Mouse (Mus musculus): ENCODE measurements around the gene Gm8439. TPM values are rescaled to one million over a fixed set of nuclear protein-coding genes. Genes with fewer than 3 reads are reported as not detected.

Gene Gm8439
- polyA plus RNA-seq, 1 experiment: not detected

DNA sequence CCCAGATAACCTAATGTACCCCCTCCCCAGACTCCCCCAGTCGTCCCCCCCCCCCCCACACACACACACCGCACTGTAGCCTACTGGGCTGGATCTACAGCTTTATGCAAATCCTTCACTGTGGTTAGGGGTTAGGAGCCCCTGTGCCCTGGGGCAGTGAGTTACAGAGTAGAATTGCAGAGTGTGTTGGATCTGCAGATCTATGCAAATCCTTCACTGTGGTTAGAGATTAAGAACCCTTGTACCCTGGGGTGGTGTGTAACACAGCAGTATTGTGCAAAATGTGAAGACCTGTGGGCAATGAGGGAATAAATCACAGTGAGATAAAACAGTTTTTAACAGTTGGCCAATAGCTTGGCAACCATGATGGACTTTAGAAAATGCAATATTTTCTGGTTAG is 10.4 kb downstream of the Gm8439 start:
- TF ChIP-seq CTCF (IDR thresholded peaks at IDR 0.05; ENCODE audit: low read depth, low read length): no peak
- no peak for TF ChIP-seq EP300 (IDR thresholded peaks at IDR 0.05; ENCODE audit: insufficient read depth, low read depth, low read length)
- no peak for TF ChIP-seq POLR2A (IDR thresholded peaks at IDR 0.05; ENCODE audit: insufficient read depth, low read length)
- no peak overlapping the region for H3K27ac ChIP-seq (ENCODE audit: insufficient read depth, low read length)

DNA sequence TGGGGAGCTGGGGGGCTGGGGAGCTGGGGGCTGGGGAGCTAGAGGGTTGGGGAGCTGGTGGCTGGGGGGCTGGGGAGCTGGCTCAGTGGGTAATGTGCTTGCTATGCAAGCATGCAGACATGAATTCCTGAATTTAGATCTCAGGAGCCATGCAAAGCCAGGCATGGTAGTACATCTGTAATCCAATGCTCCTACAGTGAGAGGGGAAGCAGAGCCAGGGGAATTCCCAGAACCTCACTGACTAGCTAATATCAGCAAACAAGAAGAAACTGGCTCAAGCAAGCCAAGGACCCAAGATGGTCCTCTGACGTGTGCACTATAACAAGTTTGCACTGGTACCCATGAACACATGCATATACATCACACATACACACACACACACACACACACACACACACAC is 13.2 kb downstream of the Gm8439 start:
- H3K9ac ChIP-seq (ENCODE audit: low read depth, poor library complexity, severe bottlenecking): no peak overlapping the region
- H3K27me3 ChIP-seq (ENCODE audit: control insufficient read depth, insufficient read depth, low read length, poor library complexity, severe bottlenecking): no peaks in the 10 kb centered on the region
- H3K27ac ChIP-seq (ENCODE audit: insufficient read depth, low read length): no peak overlapping the region
- TF ChIP-seq EP300 (IDR thresholded peaks at IDR 0.05; ENCODE audit: insufficient read depth, low read depth, low read length): no peak
- H3K9me3 ChIP-seq (replicated peaks; ENCODE audit: control insufficient read depth, insufficient read depth, low read length, poor library complexity, severe bottlenecking): no peaks in the 10 kb centered on the region
- no peaks in the 10 kb centered on the region for H3K4me1 ChIP-seq (ENCODE audit: control insufficient read depth, insufficient read depth, low read length)
- no peaks in the 10 kb centered on the region for H3K36me3 ChIP-seq (ENCODE audit: control insufficient read depth, insufficient read depth, low read length, poor library complexity, severe bottlenecking)
- H3K4me3 ChIP-seq (ENCODE audit: low read depth, low read length): no peak overlapping the region

More for the DNA sequence above, 10.4 kb downstream of the Gm8439 start:
- Histone ChIP-seq H3K9ac (ENCODE audit: low read depth, poor library complexity, severe bottlenecking) (no peak overlapping the region), H3K36me3 (ENCODE audit: control insufficient read depth, insufficient read depth, low read length, poor library complexity, severe bottlenecking) (no peaks in the 10 kb centered on the region), H3K4me1 (ENCODE audit: control insufficient read depth, insufficient read depth, low read length) (no peaks in the 10 kb centered on the region), H3K4me3 (ENCODE audit: low read depth, low read length) (no peak overlapping the region), H3K9me3 (replicated peaks; ENCODE audit: control insufficient read depth, insufficient read depth, low read length, poor library complexity, severe bottlenecking) (no peaks in the 10 kb centered on the region), H3K27me3 (ENCODE audit: control insufficient read depth, insufficient read depth, low read length, poor library complexity, severe bottlenecking) (no peaks in the 10 kb centered on the region)

DNA sequence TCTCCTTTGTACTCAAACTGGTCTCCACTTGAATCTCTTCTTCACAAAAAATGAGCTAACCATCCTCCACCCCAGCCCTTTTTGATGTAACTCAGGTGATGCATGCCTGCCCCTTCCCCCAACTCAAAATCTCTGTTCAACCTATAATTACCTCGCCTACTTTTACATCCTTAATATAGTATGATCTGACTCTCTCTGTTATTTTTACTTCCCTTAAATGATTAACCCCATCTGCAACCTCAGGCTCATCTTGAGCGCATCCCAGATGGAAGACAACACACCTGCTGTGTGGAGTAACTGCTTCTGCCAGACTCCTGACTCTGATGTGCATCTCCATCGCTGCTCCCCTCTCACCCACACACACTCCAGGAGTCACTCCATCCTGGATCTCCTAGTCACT is 14.1 kb downstream of the Gm8439 start:
- Histone ChIP-seq H3K27ac (ENCODE audit: insufficient read depth, low read length) (no peak overlapping the region), H3K27me3 (ENCODE audit: control insufficient read depth, insufficient read depth, low read length, poor library complexity, severe bottlenecking) (no peaks in the 10 kb centered on the region), H3K4me3 (ENCODE audit: low read depth, low read length) (no peak overlapping the region), H3K9me3 (replicated peaks; ENCODE audit: control insufficient read depth, insufficient read depth, low read length, poor library complexity, severe bottlenecking) (no peaks in the 10 kb centered on the region), H3K4me1 (ENCODE audit: control insufficient read depth, insufficient read depth, low read length) (peaks cover 2% of the 10 kb centered on the region), H3K36me3 (ENCODE audit: control insufficient read depth, insufficient read depth, low read length, poor library complexity, severe bottlenecking) (no peaks in the 10 kb centered on the region), H3K9ac (ENCODE audit: low read depth, poor library complexity, severe bottlenecking) (no peak overlapping the region)
- TF ChIP-seq EP300 (IDR thresholded peaks at IDR 0.05; ENCODE audit: insufficient read depth, low read depth, low read length): no peak
- TF ChIP-seq CTCF (IDR thresholded peaks at IDR 0.05; ENCODE audit: low read depth, low read length): no peak
- no peak for TF ChIP-seq POLR2A (IDR thresholded peaks at IDR 0.05; ENCODE audit: insufficient read depth, low read length)

DNA sequence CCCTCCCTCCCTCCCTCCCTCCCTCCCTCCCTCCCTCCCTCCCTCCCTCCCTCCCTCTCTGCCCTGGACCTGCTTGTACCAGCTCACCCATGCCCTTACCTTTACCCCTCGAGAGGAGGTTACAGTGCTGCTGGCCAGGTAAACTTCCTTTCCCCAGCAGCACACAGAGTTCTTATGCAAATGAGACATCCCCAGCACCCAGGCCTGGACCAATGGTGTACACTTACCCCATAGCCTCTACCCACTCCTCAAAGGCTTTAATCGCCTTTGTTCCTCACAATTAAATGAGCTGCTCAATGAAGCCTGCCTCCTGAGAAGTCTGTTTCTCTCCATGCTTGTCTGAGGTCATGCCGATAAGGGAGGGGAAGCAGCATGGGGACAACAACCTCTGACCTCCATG is 18.4 kb downstream of the Gm8439 start:
- H3K4me3 ChIP-seq (ENCODE audit: low read depth, low read length): no peak overlapping the region
- no peak for TF ChIP-seq CTCF (IDR thresholded peaks at IDR 0.05; ENCODE audit: low read depth, low read length)
- TF ChIP-seq EP300 (IDR thresholded peaks at IDR 0.05; ENCODE audit: insufficient read depth, low read depth, low read length): peak; percentile 61
- no peak for TF ChIP-seq POLR2A (IDR thresholded peaks at IDR 0.05; ENCODE audit: insufficient read depth, low read length)
- H3K36me3 ChIP-seq (ENCODE audit: control insufficient read depth, insufficient read depth, low read length, poor library complexity, severe bottlenecking): no peaks in the 10 kb centered on the region
- H3K9ac ChIP-seq (ENCODE audit: low read depth, poor library complexity, severe bottlenecking): no peak overlapping the region
- peaks cover 4% of the 10 kb centered on the region for H3K4me1 ChIP-seq (ENCODE audit: control insufficient read depth, insufficient read depth, low read length)
- no peaks in the 10 kb centered on the region for H3K27me3 ChIP-seq (ENCODE audit: control insufficient read depth, insufficient read depth, low read length, poor library complexity, severe bottlenecking)
- H3K9me3 ChIP-seq (replicated peaks; ENCODE audit: control insufficient read depth, insufficient read depth, low read length, poor library complexity, severe bottlenecking): no peaks in the 10 kb centered on the region
- no peak overlapping the region for H3K27ac ChIP-seq (ENCODE audit: insufficient read depth, low read length)

DNA sequence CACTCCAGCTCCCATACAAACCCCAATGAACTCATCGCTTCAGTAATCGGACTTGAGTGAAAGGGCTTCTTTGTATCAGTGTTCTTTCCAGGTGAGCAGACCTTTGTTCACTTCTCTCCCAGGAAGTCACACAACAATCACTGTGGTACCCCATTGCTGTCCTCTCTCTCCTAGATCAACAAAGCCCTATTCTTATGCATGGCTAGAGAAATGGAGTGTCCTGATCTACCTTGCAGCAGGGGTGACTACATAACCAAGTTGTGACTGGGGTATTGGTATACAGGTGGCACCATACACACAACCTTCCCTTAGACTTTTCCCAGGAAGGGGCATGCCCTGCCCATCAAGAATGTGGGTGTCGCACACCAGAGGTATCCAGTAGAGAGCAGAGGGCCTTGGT is 22.5 kb downstream of the Gm8439 start:
- peaks cover 11% of the 10 kb centered on the region for H3K4me1 ChIP-seq (ENCODE audit: control insufficient read depth, insufficient read depth, low read length)
- H3K9ac ChIP-seq (ENCODE audit: low read depth, poor library complexity, severe bottlenecking): no peak overlapping the region
- H3K4me3 ChIP-seq (ENCODE audit: low read depth, low read length): no peak overlapping the region
- TF ChIP-seq CTCF (IDR thresholded peaks at IDR 0.05; ENCODE audit: low read depth, low read length) (no peak), EP300 (IDR thresholded peaks at IDR 0.05; ENCODE audit: insufficient read depth, low read depth, low read length) (peak; percentile 24; the same call in 1 of the 2 replicates)
- H3K27me3 ChIP-seq (ENCODE audit: control insufficient read depth, insufficient read depth, low read length, poor library complexity, severe bottlenecking): no peaks in the 10 kb centered on the region
- no peak overlapping the region for H3K27ac ChIP-seq (ENCODE audit: insufficient read depth, low read length)
- H3K9me3 ChIP-seq (replicated peaks; ENCODE audit: control insufficient read depth, insufficient read depth, low read length, poor library complexity, severe bottlenecking): no peaks in the 10 kb centered on the region
- no peaks in the 10 kb centered on the region for H3K36me3 ChIP-seq (ENCODE audit: control insufficient read depth, insufficient read depth, low read length, poor library complexity, severe bottlenecking)

DNA sequence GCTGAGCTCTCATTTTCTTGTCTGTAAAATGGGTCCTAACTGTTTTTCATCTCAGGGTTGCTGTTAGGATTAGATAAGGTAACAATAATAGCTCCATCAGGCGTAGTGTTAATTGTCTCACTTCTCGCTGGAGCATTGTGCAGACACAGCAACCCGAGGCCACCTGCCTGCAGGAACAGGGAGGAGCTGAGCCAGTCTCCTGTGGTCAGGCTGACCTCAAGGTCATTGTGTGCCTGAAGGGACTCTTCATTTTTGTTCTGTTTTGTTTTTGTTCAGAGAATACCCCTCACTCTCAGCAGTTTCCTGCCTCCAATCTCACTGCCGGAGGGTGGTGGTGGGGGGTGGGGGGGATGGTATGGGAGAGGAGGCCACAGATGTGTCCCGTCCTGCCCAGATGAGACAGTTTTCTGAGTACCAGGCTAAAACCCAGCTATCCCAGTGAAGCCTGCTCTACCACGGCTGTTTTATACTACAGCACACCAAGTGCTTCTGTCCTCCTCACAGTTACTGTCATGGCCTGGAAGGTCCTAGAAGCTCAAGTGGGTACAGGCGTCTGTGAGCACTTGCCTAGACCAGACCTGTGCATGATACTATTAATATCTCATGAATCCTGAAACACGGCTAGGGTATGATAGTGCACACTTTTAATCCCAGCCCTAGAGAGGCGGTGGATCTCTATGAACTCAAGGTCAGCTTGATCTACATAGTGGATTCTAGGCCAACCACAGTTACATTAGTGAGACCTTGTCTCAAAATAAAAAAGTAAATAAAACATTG is 23.9 kb downstream of the Gm8439 start:
- no peak overlapping the region for H3K9ac ChIP-seq (ENCODE audit: low read depth, poor library complexity, severe bottlenecking)
- H3K4me3 ChIP-seq (ENCODE audit: low read depth, low read length): no peak overlapping the region
- peaks cover 10% of the 10 kb centered on the region for H3K4me1 ChIP-seq (ENCODE audit: control insufficient read depth, insufficient read depth, low read length)
- no peaks in the 10 kb centered on the region for H3K36me3 ChIP-seq (ENCODE audit: control insufficient read depth, insufficient read depth, low read length, poor library complexity, severe bottlenecking)
- peak overlapping the region; percentile 67 for H3K27ac ChIP-seq (ENCODE audit: insufficient read depth, low read length)
- no peak for TF ChIP-seq CTCF (IDR thresholded peaks at IDR 0.05; ENCODE audit: low read depth, low read length)
- peak; percentile 99 for TF ChIP-seq EP300 (IDR thresholded peaks at IDR 0.05; ENCODE audit: insufficient read depth, low read depth, low read length)
- H3K9me3 ChIP-seq (replicated peaks; ENCODE audit: control insufficient read depth, insufficient read depth, low read length, poor library complexity, severe bottlenecking): no peaks in the 10 kb centered on the region
- H3K27me3 ChIP-seq (ENCODE audit: control insufficient read depth, insufficient read depth, low read length, poor library complexity, severe bottlenecking): no peaks in the 10 kb centered on the region
